Mouse (Mus musculus): ENCODE measurements around the gene Recql5. TPM values are rescaled to one million over a fixed set of nuclear protein-coding genes. Genes with fewer than 3 reads are reported as not detected.
A peak's percentile ranks its signal among the peaks of the same experiment; 100 is the strongest.

Gene Recql5
- total RNA-seq (2021) = 1 to 10 TPM; 4.9 to 6.8 TPM
- long read RNA-seq, experiment 1, partial matches to known transcripts = 2 of 2 reads
- long read RNA-seq, experiment 1, other reads (novel, unspliced or antisense) = 0 of 2 reads
- long read RNA-seq, experiment 2, partial matches to known transcripts = 0 of 1 reads
- long read RNA-seq, experiment 2, other reads (novel, unspliced or antisense) = 1 of 1 reads

GRCm38 (mm10) chr11:115933108-115933746 is at the start of gene Recql5, which contains the start of gene Sap30bp:
Gene Recql5, minus strand, starts transcription at chr11:115933477.
Gene Sap30bp, plus strand, starts transcription at chr11:115933282.
- DNase-seq = peak; percentile 95

- DNase-seq = no peak
Measured at GRCm38 (mm10) chr11:115982472-115982871, 49.2 kb upstream of the Recql5 start.

DNA sequence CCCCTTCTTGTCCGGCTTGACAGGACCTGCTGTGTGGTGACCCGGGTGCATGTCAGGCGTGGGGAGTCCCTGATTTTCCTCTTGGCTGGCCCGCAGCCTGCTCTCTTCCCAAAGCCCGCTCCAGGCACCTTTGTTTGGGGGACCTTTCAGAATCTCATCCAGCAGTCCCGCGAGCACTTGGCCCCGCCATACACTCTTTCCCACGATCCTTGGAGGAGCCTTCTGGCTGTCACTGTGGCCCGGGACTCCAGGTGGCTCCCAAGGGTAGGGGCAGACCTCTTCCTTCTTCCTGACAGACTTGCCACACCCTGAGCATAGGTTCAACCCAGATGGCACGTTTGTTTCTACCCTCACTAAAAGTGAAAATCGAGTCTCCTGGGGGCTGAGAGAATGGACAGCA is 42.3 kb upstream of the Recql5 start:
- no peak for DNase-seq

GRCm38 (mm10) chr11:115975083-115975420 is 41.8 kb upstream of the Recql5 start:
- no peak for DNase-seq

DNA sequence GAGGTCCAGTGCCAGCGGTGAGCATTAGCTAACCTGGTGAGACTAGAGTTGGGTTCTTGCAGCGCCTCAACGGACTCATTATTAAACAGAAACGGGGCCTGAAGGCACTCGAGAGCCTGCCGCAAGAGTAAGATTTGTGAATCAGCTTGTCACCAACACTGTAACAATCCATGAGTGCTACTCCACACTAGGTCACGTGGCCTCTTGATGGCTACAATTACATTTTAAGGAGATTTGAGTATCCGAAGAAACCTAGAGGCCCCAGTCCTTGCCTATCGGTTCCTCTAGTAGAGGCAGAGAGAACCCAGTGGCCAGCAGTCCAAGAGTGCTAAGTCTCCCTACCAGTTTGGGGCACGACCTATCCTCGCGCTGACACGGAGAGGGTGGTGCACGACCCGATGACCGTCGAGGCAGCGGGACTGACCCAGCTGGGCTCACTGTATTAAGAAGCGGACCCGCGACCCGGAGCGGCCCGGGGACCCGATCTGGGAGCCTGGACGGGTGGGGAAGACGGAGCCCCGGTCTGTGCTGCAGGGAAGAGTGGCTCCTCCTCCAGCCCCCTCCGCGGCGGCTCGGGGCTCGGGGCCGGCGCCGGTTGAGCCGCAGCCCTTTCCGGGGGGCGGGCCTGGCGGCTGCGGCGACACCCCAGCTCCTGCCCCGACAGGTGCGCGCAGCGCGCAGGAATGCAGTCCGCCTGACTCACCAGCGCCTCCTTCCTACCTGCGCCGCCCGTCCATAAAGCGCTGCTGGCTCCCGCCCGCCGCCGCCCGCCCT is 41.2 kb upstream of the Recql5 start, which contains the start of gene Itgb4:
Itgb4 (plus strand) TSS at position 401 of the 774 bp plus-strand sequence.
- DNase-seq = no peak

- no peak for DNase-seq
Measured at GRCm38 (mm10) chr11:115971016-115971415, 37.7 kb upstream of the Recql5 start.

- DNase-seq = no peak
Measured at GRCm38 (mm10) chr11:115970006-115970673, 36.9 kb upstream of the Recql5 start.

- no peak for DNase-seq
Measured at GRCm38 (mm10) chr11:115968731-115969405, 35.6 kb upstream of the Recql5 start.

DNA sequence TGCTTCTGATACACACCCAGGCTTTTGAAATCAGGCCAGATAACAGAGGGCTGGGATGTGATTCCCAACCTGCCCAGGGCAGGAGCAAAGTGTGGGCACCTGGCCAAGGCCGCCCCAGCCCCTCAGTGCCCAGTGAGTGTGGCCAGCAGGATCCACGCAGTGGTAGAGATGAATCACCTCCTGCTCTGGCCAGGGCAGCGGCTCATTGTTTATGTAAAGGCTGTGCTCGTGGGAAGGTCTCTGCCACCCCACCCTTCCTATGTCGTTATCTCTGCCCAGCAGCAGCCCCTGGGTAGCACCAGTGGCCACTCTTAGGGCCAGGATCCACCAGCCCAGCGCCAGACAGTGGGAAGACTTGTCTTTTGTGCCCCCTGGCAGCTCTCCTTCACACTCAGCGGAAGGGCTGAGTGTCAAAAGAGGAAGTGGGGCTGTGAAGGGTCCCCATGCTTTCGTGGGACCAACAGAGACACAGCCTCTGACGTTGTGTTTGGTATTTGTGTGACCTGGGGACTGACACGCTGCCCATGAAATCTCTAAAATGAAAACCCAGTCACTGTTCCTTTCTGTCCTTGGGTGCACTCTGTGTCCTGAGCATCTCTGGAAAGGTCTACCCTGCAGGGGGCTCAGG is 31.8 kb upstream of the Recql5 start:
- no peak for DNase-seq

DNA sequence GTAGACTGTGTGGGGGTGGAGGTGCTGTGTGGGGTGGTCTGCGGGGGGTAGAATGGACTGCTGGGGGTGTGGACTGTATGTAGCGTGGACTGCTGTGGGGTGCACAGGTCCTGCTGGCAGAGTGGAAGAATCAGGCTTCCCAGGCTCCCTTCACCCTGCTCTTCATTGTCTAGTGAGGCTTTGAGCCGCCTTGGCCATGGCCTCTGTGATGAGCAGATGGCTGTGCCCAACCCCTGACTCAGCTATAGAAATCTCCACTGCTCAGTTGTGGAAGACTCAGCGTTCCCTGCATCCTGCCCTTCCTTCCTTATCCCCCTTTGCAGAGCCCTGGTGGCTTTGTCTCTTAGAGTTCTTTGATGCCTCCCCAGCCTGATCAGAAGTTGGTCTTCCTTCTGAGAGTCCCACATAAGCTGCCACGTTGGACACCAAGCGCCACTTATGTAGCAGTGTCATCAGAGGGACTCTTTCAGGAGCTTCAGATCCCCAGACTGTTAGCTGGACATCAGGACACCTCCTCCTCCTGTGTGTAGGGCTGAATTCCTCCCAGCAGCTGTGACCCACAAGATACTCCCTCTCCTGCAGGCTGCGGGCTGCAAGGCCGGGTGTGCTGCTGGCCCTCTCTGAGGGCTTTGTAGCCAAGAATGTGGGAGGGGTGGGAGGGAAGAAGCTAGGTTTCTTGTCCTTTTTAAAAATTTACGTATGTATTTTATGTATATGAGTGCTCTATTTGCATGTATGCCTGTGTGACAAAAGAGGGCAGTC is 29.6 kb upstream of the Recql5 start:
- no peak for DNase-seq

DNA sequence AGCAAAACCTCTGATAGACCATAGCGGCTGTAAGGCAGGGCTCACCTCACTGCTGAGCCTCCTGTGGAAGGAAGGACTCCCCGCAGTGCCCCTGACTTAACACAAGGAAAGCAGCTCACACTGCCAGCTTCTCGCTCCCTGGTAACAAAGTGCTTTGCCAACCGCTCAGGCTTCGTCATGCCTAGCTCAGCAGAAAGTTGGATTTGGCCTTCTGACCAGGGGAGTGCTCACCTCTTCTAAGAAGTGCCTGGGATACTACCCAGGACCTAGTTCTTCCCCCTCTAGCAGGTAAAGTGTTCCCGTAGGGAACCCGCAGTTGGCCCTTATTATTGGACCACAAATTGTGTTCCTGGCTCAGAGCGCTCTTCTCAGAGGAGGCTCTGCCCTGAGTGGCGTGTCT is 25.7 kb upstream of the Recql5 start:
- no peak for DNase-seq

GRCm38 (mm10) chr11:115957971-115958370 is 24.7 kb upstream of the Recql5 start:
- no peak for DNase-seq

GRCm38 (mm10) chr11:115956453-115956852 is 23.2 kb upstream of the Recql5 start:
- no peak for DNase-seq

- no peak for DNase-seq
Measured at GRCm38 (mm10) chr11:115955195-115955858, 22.1 kb upstream of the Recql5 start.

DNA sequence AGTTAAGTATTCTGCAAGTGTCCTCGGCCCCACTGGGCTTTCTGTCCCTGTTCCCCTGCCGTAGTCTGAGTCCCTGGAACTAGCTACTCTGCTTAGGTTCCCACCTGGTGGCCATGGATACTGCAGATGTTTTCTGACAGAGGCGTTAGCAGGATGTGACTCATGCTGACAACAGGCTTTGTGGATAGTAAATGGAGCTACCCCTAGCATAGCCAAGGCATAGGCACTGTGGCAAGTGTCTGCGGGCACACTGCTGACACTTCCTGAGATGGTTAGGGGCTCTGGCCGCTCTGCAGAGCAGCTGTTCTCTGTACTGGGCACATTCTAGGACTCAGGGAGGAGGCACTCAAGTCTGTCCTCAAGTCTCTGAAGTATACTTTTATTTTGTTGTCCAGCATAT is 21.4 kb upstream of the Recql5 start:
- DNase-seq = no peak

DNA sequence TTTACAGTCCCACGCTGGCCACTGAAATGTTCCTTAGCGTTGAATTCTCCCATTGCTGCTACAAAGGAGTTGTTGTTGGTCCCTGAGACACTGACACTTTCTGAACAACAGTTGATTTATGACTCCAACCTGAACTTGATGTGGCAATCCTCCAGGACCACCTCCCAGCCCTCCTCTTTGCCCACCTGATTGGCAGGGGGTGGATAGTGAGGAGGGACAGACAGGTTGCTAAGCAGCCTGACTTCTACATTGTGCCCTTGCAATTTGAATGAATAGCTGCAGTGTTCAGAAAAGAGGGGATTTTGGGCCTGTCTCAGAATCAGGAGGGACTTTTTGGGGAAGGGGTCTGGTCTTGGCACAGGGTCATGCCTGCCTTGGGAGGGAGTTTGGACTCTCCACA is 17.4 kb upstream of the Recql5 start:
- DNase-seq = no peak

DNA sequence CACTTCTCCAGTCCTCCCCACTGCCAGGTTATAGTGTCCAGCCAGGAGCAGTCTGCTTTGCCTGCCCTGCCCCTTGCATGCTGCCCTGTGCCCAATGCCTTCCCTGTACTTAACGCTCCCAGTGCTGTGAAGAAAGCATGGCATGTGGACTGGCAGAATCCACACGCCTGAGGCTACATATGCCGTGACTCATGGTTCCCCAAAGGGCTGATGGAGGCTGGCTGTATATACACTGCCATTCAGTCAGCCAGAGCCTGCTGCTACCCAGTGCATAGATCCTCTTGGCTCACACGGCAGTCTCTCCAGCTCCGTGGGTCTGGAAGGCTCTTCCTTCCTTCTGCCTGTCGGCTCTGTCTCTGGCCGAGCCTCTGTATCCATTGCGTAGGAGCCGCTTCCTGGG is 15.0 kb upstream of the Recql5 start:
- DNase-seq = no peak

DNA sequence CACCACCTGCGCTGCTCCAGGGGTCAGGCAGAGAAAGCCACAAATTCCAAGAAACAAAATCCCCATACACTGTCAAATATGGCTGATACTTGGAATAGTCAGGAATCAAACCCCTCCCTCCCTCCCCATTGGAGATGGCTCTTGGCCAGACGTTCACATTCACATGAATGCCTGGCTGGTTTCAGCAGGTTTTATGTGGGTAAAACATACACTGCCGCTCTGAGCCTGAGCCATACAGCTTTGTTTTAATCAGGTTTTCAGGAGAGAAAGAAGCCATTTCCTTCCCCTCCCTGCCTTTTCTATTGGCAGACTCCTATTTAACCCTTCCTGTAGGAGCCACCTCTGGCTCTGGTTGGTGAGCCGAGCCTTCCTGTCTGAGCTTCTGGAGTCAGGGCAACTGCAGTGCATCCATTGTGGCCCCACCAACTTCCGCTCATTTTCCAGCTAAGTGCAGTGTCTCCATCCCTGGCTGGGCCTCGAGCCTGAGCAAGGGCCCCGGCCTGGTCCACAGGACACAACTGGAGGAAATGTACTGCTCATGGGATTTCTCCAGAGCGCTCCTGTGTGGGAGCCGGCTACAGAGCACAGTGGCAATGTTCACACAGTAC is 13.0 kb upstream of the Recql5 start:
- no peak for DNase-seq

GRCm38 (mm10) chr11:115945247-115945646 is 12.0 kb upstream of the Recql5 start:
- DNase-seq = no peak

DNA sequence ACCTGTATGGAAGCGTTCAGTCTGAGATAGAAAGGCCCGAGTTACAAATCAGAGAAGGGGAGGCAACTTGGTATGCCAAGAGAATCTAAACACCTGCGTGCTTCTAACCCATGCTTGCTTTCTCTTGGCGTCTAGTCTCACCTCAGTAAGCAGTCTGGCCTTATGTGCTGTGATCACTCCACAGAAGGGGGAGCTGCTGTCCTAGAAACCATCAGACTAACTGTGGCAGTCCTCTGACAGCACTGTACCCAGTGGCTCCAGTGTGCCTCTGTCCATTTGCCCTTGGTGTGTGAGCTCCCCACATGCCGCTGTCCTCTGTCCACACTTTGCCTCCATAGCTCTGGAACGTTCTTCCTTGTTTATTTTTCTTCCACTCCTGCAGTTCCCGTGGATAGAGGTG is 8.7 kb upstream of the Recql5 start:
- no peak for DNase-seq
